Mouse (Mus musculus) MEL (cell line): ENCODE results near the gene Nr1h3. TPM values are rescaled to one million over a fixed set of nuclear protein-coding genes. Genes with fewer than 3 reads are reported as not detected.
A peak's percentile ranks its signal among the peaks of the same experiment; 100 is the strongest.

Experiments
- DNase-seq: peaks from one replicate; pipeline ENCODE4 v3.0.0; 2011; ENCODE audit warnings: low read depth, low spot score
- H3K27ac ChIP-seq: 2 replicates; pipeline ENCODE4 v1.5.1; 2012; ENCODE audit warnings: low read depth, mild to moderate bottlenecking, control low read depth, low read length, moderate library complexity; ENCODE audit not compliant: control insufficient read depth
- H3K27me3 ChIP-seq, 2 experiments: fragments of 150-350 bp in 1 of 2; sonication (generic) in 1 of 2; 2 replicates each; pipeline ENCODE4 v1.6.1; 2012; ENCODE audit warnings: low read length in 2 of 2, mild to moderate bottlenecking in 2 of 2, improper control_type of control experiment in 1 of 2, moderate library complexity in 1 of 2; ENCODE audit not compliant: insufficient read depth in 2 of 2, control insufficient read depth in 1 of 2
- H3K36me3 ChIP-seq, 2 experiments: 2 replicates each; pipeline ENCODE4 v1.6.1; 2012 to 2014; ENCODE audit warnings: low read length in 2 of 2, improper control_type of control experiment in 1 of 2, inconsistent platforms in 1 of 2, mild to moderate bottlenecking in 1 of 2; ENCODE audit not compliant: insufficient read depth in 2 of 2, control insufficient read depth in 1 of 2
- H3K4me1 ChIP-seq, 2 experiments: fragments of 150-350 bp in 1 of 2; sonication (generic) in 1 of 2; 2 replicates each; pipeline ENCODE4 v1.6.1; 2012; ENCODE audit warnings: low read length in 2 of 2, improper control_type of control experiment in 1 of 2, mild to moderate bottlenecking in 1 of 2; ENCODE audit not compliant: insufficient read depth in 2 of 2, control insufficient read depth in 1 of 2
- H3K4me3 ChIP-seq, 2 experiments: fragments of 150-350 bp in 1 of 2; sonication (generic) in 1 of 2; 2 replicates each; pipeline ENCODE4 v1.5.1; 2012; ENCODE audit warnings: low read depth in 2 of 2, low read length in 2 of 2, mild to moderate bottlenecking in 2 of 2, moderate library complexity in 2 of 2, control low read depth in 1 of 2, improper control_type of control experiment in 1 of 2; ENCODE audit not compliant: control insufficient read depth in 1 of 2, insufficient read depth in 1 of 2
- H3K79me2 ChIP-seq: 2 replicates; pipeline ENCODE4 v1.6.1; 2012; ENCODE audit warnings: mild to moderate bottlenecking, low read length, moderate library complexity; ENCODE audit not compliant: control insufficient read depth, poor library complexity, insufficient read depth
- H3K9ac ChIP-seq: 2 replicates; pipeline ENCODE4 v1.6.1; 2012; ENCODE audit warnings: low read depth, mild to moderate bottlenecking, control low read depth, low read length, moderate library complexity; ENCODE audit not compliant: control insufficient read depth, poor library complexity, severe bottlenecking
- H3K9me3 ChIP-seq: fragments of 150-350 bp; sonication (generic); replicated peaks from 2 replicates; pipeline ENCODE4 v1.6.1; 2012; ENCODE audit warnings: mild to moderate bottlenecking, low read length, improper control_type of control experiment, moderate library complexity; ENCODE audit not compliant: insufficient read depth
- CHD2 ChIP-seq: IDR thresholded peaks from 2 replicates; pipeline ENCODE4 v1.6.1; 2011; ENCODE audit warnings: low read length, improper control_type of control experiment
- CTCF ChIP-seq, 3 experiments: IDR thresholded peaks in 2 of 3; conservative IDR thresholded peaks in 1 of 3; 2 replicates each; pipeline ENCODE4 v1.5.1; 2011 to 2012; ENCODE audit warnings: low read length in 3 of 3, low read depth in 2 of 3, mild to moderate bottlenecking in 2 of 3, improper control_type of control experiment in 1 of 3, inconsistent platforms in 1 of 3, mixed read lengths in 1 of 3, moderate library complexity in 1 of 3; ENCODE audit not compliant: control insufficient read depth in 1 of 3, insufficient read depth in 1 of 3, poor library complexity in 1 of 3, severe bottlenecking in 1 of 3
- ETS1 ChIP-seq: IDR thresholded peaks from 2 replicates; pipeline ENCODE4 v1.6.1; 2012; ENCODE audit warnings: low read depth, mild to moderate bottlenecking, inconsistent platforms, low read length, improper control_type of control experiment, moderate library complexity
- GABPA ChIP-seq: IDR thresholded peaks from 2 replicates; pipeline ENCODE4 v1.6.1; 2012; ENCODE audit warnings: low read depth, mild to moderate bottlenecking, inconsistent platforms, low read length, improper control_type of control experiment, moderate library complexity
- JUND ChIP-seq: IDR thresholded peaks from 2 replicates; pipeline ENCODE4 v1.6.1; 2011; ENCODE audit warnings: low read depth, mild to moderate bottlenecking, improper control_type of control experiment, low read length
- KAT2A ChIP-seq: conservative IDR thresholded peaks from 2 replicates; pipeline ENCODE4 v1.6.1; 2012; ENCODE audit warnings: low read depth, low read length, improper control_type of control experiment, inconsistent platforms
- MAFK ChIP-seq: IDR thresholded peaks from 2 replicates; pipeline ENCODE4 v1.6.1; 2011; ENCODE audit warnings: low read depth, mild to moderate bottlenecking, low read length, improper control_type of control experiment, borderline replicate concordance
- MAZ ChIP-seq: IDR thresholded peaks from 2 replicates; pipeline ENCODE4 v1.6.1; 2012; ENCODE audit warnings: low read depth, mild to moderate bottlenecking, inconsistent platforms, low read length, improper control_type of control experiment
- NELFE ChIP-seq: IDR thresholded peaks from 2 replicates; pipeline ENCODE4 v1.6.1; 2011; ENCODE audit warnings: low read depth, low read length, improper control_type of control experiment
- NRF1 ChIP-seq: IDR thresholded peaks from 2 replicates; pipeline ENCODE4 v1.6.1; 2014; ENCODE audit warnings: low read depth, mild to moderate bottlenecking, inconsistent platforms, low read length, improper control_type of control experiment, moderate library complexity; ENCODE audit not compliant: poor library complexity, insufficient read depth, severe bottlenecking
- POLR2AphosphoS5 ChIP-seq: IDR thresholded peaks from 2 replicates; pipeline ENCODE4 v1.6.1; 2012; ENCODE audit warnings: low read depth, borderline replicate concordance, mild to moderate bottlenecking, inconsistent platforms, low read length, moderate library complexity, mixed read lengths
- RCOR1 ChIP-seq: IDR thresholded peaks from 2 replicates; pipeline ENCODE4 v1.6.1; 2012; ENCODE audit warnings: low read depth, mild to moderate bottlenecking, inconsistent platforms, low read length, improper control_type of control experiment
- TBP ChIP-seq: IDR thresholded peaks from 2 replicates; pipeline ENCODE4 v1.8.0; 2011; ENCODE audit warnings: low read depth, low read length, improper control_type of control experiment
- TCF12 ChIP-seq: IDR thresholded peaks from 2 replicates; pipeline ENCODE4 v1.6.1; 2014; ENCODE audit warnings: low read depth, mild to moderate bottlenecking, inconsistent platforms, low read length, improper control_type of control experiment, moderate library complexity
- USF2 ChIP-seq, 2 experiments: IDR thresholded peaks; 2 replicates each; pipeline ENCODE4 v1.6.1; 2011 to 2012; ENCODE audit warnings: improper control_type of control experiment in 2 of 2, low read length in 2 of 2, borderline replicate concordance in 1 of 2, inconsistent platforms in 1 of 2, low read depth in 1 of 2, mild to moderate bottlenecking in 1 of 2; ENCODE audit not compliant: insufficient read depth in 1 of 2
- ZKSCAN1 ChIP-seq: IDR thresholded peaks from 2 replicates; pipeline ENCODE4 v1.6.1; 2012; ENCODE audit warnings: low read depth, mild to moderate bottlenecking, inconsistent platforms, low read length, improper control_type of control experiment, moderate library complexity
- ZMIZ1 ChIP-seq: IDR thresholded peaks from 2 replicates; pipeline ENCODE4 v1.6.1; 2012; ENCODE audit warnings: low read depth, mild to moderate bottlenecking, inconsistent platforms, low read length, improper control_type of control experiment, moderate library complexity
- polyA plus RNA-seq, 2 experiments: library from polyadenylated mRNA; stranded (reverse) in 1 of 2; unstranded in 1 of 2; fragments of >175 nt in 1 of 2; fragments of >200 nt in 1 of 2; gene quantifications; 2 replicates each; pipeline versions ENCODE4 v1.2.1 to v1.2.4; 2012; ENCODE audit warnings: low replicate concordance in 2 of 2, low read depth in 1 of 2; ENCODE audit not compliant: insufficient read length in 2 of 2, insufficient read depth in 1 of 2, missing spikeins in 1 of 2
- total RNA-seq: library from RNA; depleted of rRNA; stranded (reverse); fragments of 300-350 nt; gene quantifications from 2 replicates; pipeline ENCODE4 v1.2.3, GENCODE M21; 2012

Nr1h3 gene
- total and polyA plus RNA-seq, 3 experiments = 3.5 to 6.9 TPM; not detected in 1

DNA sequence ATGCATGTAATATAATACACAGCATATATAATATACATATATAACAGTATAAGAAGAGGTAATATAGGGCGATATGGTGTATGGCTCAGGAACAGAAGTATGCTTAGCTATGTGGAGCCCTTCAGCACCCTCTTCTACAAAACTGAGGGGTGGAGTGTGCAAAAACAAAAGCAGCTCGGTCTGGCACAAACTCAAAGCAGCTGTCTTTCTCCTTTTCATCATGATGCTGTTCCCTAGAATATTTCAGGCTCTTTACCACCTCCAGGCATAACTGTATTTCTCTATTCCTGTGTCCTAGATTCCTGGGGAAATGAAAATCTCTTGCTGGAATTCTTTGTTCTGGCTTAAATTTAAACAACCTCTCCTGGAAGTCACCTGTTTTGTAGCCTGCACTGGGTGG is 27.1 kb upstream of the Nr1h3 start:
- no peak for TF ChIP-seq MAFK
- no peak for TF ChIP-seq POLR2AphosphoS5
- TF ChIP-seq TCF12 = no peak
- TF ChIP-seq ETS1 = no peak
- TF ChIP-seq RCOR1 = no peak
- no peak for TF ChIP-seq ZKSCAN1
- TF ChIP-seq TBP = no peak
- TF ChIP-seq JUND = no peak
- TF ChIP-seq GABPA = no peak
- no peak for TF ChIP-seq NRF1
- TF ChIP-seq KAT2A = no peak
- TF ChIP-seq USF2 (IDR thresholded peaks at IDR 0.05; ENCODE audit: borderline replicate concordance in 1 of 2, insufficient read depth in 1 of 2, low read depth in 1 of 2, low read length in 2 of 2) = no peak
- no peak for TF ChIP-seq MAZ
- no peak for TF ChIP-seq CHD2
- TF ChIP-seq ZMIZ1 = no peak
- TF ChIP-seq NELFE = no peak

DNA sequence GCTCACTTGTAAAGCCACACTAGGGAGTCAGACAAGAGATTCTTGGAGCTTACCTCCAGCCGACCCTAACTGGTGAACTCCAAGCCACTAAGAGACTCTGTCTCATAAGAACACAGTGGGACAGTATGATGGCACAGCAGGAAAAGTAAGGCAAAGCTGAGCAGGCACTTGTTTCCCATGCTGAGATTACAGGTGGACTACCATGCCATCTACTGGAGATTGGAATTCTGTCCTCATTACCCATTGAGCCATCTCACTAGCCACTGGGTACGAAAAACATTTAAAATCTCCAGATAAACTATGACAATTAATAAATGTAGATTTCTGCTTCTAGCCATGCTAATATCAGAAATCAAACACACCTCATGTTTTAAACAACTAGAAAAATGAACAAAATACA is 21.0 kb upstream of the Nr1h3 start:
- Histone ChIP-seq H3K27me3 (no peaks in the 10 kb centered on the region), H3K4me3 (no peak overlapping the region), H3K9me3 (no peaks in the 10 kb centered on the region), H3K27ac (no peak overlapping the region), H3K36me3 (peaks cover 0 to 3% of the 10 kb centered on the region in 2 experiments; a peak in 2 of 4 replicates), H3K4me1 (no peaks in the 10 kb centered on the region), H3K9ac (no peak overlapping the region), H3K79me2 (no peaks in the 10 kb centered on the region)
- no peak for DNase-seq
- TF ChIP-seq KAT2A (no peak), CTCF (IDR thresholded peaks at IDR 0.05 in 2 of 3, conservative IDR thresholded peaks at IDR 0.05 in 1 of 3; ENCODE audit: control insufficient read depth in 1 of 3, insufficient read depth in 1 of 3, low read depth in 2 of 3, low read length in 3 of 3, poor library complexity in 1 of 3, severe bottlenecking in 1 of 3) (peak in 2 of 3 experiments; percentile 9 to 12; a peak in 2 of 6 replicates)

More for the DNA sequence above, 27.1 kb upstream of the Nr1h3 start:
- no peaks in the 10 kb centered on the region for H3K79me2 ChIP-seq
- no peak overlapping the region for H3K4me3 ChIP-seq
- no peaks in the 10 kb centered on the region for H3K27me3 ChIP-seq
- H3K9ac ChIP-seq = no peak overlapping the region
- no peaks in the 10 kb centered on the region for H3K9me3 ChIP-seq
- DNase-seq = no peak
- H3K27ac ChIP-seq = no peak overlapping the region
- H3K4me1 ChIP-seq = no peaks in the 10 kb centered on the region
- peaks cover 0 to 3% of the 10 kb centered on the region in 2 experiments; a peak in 2 of 4 replicates for H3K36me3 ChIP-seq
